1 mouse cellular context compared by ENCODE assay signal in the genomic region with DNA sequence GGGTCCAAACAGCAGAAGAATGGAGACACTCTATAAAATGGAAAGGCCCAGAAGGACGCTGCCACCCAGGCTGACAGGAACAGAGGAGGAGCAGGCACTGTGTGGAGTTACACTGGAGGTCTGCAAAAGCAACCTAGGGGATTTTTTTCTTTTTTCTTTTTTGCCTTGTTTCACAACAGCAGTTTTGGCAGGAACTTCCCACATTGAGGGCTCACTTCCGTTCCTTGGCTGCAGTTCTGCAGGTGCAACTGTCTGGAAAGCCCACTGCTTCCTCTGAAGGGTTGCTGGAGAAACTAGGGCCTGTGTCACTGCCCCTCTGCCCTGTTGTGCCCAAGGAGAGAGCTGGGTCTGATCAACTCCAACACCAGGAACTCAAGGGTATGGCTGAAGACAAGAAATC.
TF ChIP-seq lines count a peak whose summit lies in the region.

No protein-coding gene starts in this region.

TF ChIP-seq in CH12.LX, 34 proteins besides CTCF, POLR2A, EP300 and RAD21 (continued from another document):
- TF ChIP-seq MAX (IDR thresholded peaks at IDR 0.05; ENCODE audit: low read length) (no peak), ZKSCAN1 (IDR thresholded peaks at IDR 0.05; ENCODE audit: borderline replicate concordance, low read depth, low read length) (no peak), JUND (conservative IDR thresholded peaks at IDR 0.05; ENCODE audit: low read depth, low read length) (no peak), CHD1 (IDR thresholded peaks at IDR 0.05; ENCODE audit: low read depth, low read length) (no peak), JUN (IDR thresholded peaks at IDR 0.05; ENCODE audit: insufficient read depth, low read depth, low read length) (no peak), E2F4 (IDR thresholded peaks at IDR 0.05; ENCODE audit: insufficient replicate concordance, low read depth, low read length) (no peak), NRF1 (IDR thresholded peaks at IDR 0.05; ENCODE audit: low read depth, low read length) (no peak), POLR2AphosphoS2 (IDR thresholded peaks at IDR 0.05; ENCODE audit: low read depth, low read length) (no peak), ETS1 (conservative IDR thresholded peaks at IDR 0.05; ENCODE audit: low read depth, low read length) (peak; percentile 49), IRF4 (IDR thresholded peaks at IDR 0.05; ENCODE audit: low read depth, low read length) (peak; percentile 77), MEF2A (IDR thresholded peaks at IDR 0.05; ENCODE audit: borderline replicate concordance, low read depth, low read length) (peak; percentile 40; the same call in 1 of the 2 replicates), HCFC1 (IDR thresholded peaks at IDR 0.05; ENCODE audit: low read depth, low read length) (no peak; the same call in 1 of the 2 replicates), TBP (conservative IDR thresholded peaks at IDR 0.05; ENCODE audit: low read depth, low read length) (no peak), MXI1 (IDR thresholded peaks at IDR 0.05; ENCODE audit: low read depth, low read length) (no peak), ZMIZ1 (IDR thresholded peaks at IDR 0.05; ENCODE audit: low read depth, low read length) (no peak), MAZ (IDR thresholded peaks at IDR 0.05; ENCODE audit: low read depth, low read length) (no peak), RCOR1 (conservative IDR thresholded peaks at IDR 0.05; ENCODE audit: low read depth, low read length) (no peak), MAFK (IDR thresholded peaks at IDR 0.05; ENCODE audit: insufficient replicate concordance, low read length) (no peak), CHD2 (IDR thresholded peaks at IDR 0.05; ENCODE audit: low read length) (no peak)
